Mouse (Mus musculus) liver, postnatal 0 days (tissue): ENCODE measurements at regions not wholly inside any gene's neighbourhood (a gene's known extent, or its start where the extent isn't known, plus 50 kb on each side); places are given as distances from the start of the nearest gene placed in this dataset.

Experiments
- CTCF ChIP-seq: sonication (generic); IDR thresholded peaks from 2 replicates; pipeline ENCODE4 v1.5.1; 2016; ENCODE audit warnings: antibody characterized with exemption, low read depth
- EP300 ChIP-seq: IDR thresholded peaks from 2 replicates; pipeline ENCODE4 v1.6.1; 2016; ENCODE audit warnings: antibody characterized with exemption, low read depth, mild to moderate bottlenecking

- TF ChIP-seq CTCF (no peak), EP300 (no peak)
Measured at GRCm38 (mm10) chr4:137183181-137183850, 94.0 kb upstream of the Wnt4 start.
